In the genomic region with DNA sequence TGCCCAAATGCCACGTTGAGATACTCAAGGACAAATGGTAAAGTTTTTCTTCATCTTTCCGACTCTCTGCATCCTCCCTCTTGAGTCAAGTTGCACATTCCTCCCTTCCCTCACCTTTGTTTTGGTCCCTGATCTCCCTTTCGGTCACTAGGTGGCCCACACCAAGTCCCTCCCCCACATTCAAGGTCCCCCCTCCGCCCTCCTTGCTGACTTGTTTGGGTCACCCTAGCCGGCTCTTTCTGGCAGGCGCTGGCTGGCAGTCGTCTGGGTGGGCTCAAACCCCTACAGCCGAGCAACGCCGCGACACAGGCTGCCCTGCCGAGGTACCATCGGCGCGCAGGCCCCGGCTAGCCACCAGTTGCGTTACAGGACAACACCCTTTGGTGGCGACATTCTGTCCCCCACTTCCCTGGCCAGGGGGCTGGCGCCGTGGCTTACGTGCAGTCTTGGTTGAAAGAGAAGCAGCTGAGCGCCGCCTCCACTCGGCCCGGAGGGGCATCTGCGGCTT, we compare ENCODE assay signal across 8 mouse cellular contexts. TPM values are rescaled to one million over a fixed set of nuclear protein-coding genes. Genes with fewer than 3 reads are reported as not detected.
DNase-seq lines count a peak whose midpoint lies in the region; ATAC-seq and TF ChIP-seq lines count a peak whose summit lies in the region.

No protein-coding gene starts in this region.

- H3K27ac ChIP-seq in heart, embryonic 16.5 days (ENCODE audit: low read length): peak overlapping the region; percentile 88
- H3K27ac ChIP-seq in hindbrain, embryonic 10.5 days: peak overlapping the region; percentile 91
- no peak overlapping the region for H3K27ac ChIP-seq in midbrain, embryonic 11.5 days (ENCODE audit: low read depth, low read length)

- no peak for DNase-seq in heart, adult 11 months
- DNase-seq in Patski (ENCODE audit: low read depth, low spot score): no peak
- no peak for DNase-seq in hindbrain, embryonic 10.5 days (ENCODE audit: low spot score)
- no peak for DNase-seq in midbrain, embryonic 11.5 days (ENCODE audit: low spot score, missing footprints)
- DNase-seq in gastrocnemius, postnatal 36 days: no peak
- no peak for DNase-seq in right cerebral cortex, adult 2 months (ENCODE audit: low spot score in 2 of 2)
- DNase-seq in kidney, adult 18-20 months: no peak

- under 1% methylated on average over 26 of the region's 26 CpGs for WGBS in heart, embryonic 16.5 days
- WGBS in hindbrain, embryonic 10.5 days: under 1% methylated on average over 26 of the region's 26 CpGs
- under 1% methylated on average over 23 of the region's 26 CpGs for WGBS in midbrain, embryonic 11.5 days

- intact Hi-C loops in gastrocnemius, postnatal 36 days (cut with DNase I): loop anchor here (2.0 to 10.0 kb wide), 2 partner anchors 16 to 166 kb away; no protein-coding TSS in a partner anchor

- CTCF ChIA-PET in Patski (lab: Charles Lee): interaction anchor here (0.9 to 4.8 kb wide), 8 partner anchors 9 to 710 kb away, joined by 3 to 43 read pairs (median 3); no protein-coding TSS in a partner anchor

- POLR2A ChIA-PET in Patski (lab: Charles Lee): interaction anchor here (1.2 to 1.6 kb wide), 4 partner anchors 10 to 43 kb away, joined by 3 to 4 read pairs (median 4); no protein-coding TSS in a partner anchor

- H3K4me1 ChIP-seq in heart, embryonic 16.5 days (ENCODE audit: control insufficient read depth, insufficient read depth, low read length): peaks cover 28% of the 10 kb centered on the region
- H3K4me1 ChIP-seq in hindbrain, embryonic 10.5 days (replicated peaks): peaks cover 28% of the 10 kb centered on the region
- H3K4me1 ChIP-seq in midbrain, embryonic 11.5 days (ENCODE audit: control insufficient read depth, insufficient read depth, low read length): peaks cover 12% of the 10 kb centered on the region

- peak overlapping the region; percentile 84 for H3K4me2 ChIP-seq in heart, embryonic 16.5 days (ENCODE audit: low read depth, low read length)
- peak overlapping the region; percentile 85 for H3K4me2 ChIP-seq in midbrain, embryonic 11.5 days

- no peaks in the 10 kb centered on the region; the same call in 1 of the 2 replicates for H3K9me3 ChIP-seq in heart, embryonic 16.5 days (replicated peaks; ENCODE audit: control insufficient read depth, low read length)
- H3K9me3 ChIP-seq in hindbrain, embryonic 10.5 days: no peaks in the 10 kb centered on the region
- no peaks in the 10 kb centered on the region for H3K9me3 ChIP-seq in midbrain, embryonic 11.5 days (ENCODE audit: control insufficient read depth, low read length)

- peak overlapping the region; percentile 81 for H3K4me3 ChIP-seq in heart, embryonic 16.5 days (ENCODE audit: low read length)
- H3K4me3 ChIP-seq in hindbrain, embryonic 10.5 days: peak overlapping the region; percentile 81
- H3K4me3 ChIP-seq in midbrain, embryonic 11.5 days (ENCODE audit: low read depth, low read length): peak overlapping the region; percentile 65

- H3K27me3 ChIP-seq in heart, embryonic 16.5 days (ENCODE audit: control insufficient read depth, insufficient read depth, low read length): no peaks in the 10 kb centered on the region
- H3K27me3 ChIP-seq in Patski: no peaks in the 10 kb centered on the region
- peaks cover 8% of the 10 kb centered on the region for H3K27me3 ChIP-seq in hindbrain, embryonic 10.5 days (ENCODE audit: insufficient read depth, poor library complexity, severe bottlenecking)
- no peaks in the 10 kb centered on the region for H3K27me3 ChIP-seq in midbrain, embryonic 11.5 days (ENCODE audit: control insufficient read depth, insufficient read depth, low read length)

- TF ChIP-seq CTCF in Patski (IDR thresholded peaks at IDR 0.05): peak; percentile 58

- no peak; the same call in none of the 2 replicates for ATAC-seq in heart, embryonic 16.5 days (replicated peaks; ENCODE audit: extremely low read depth, insufficient read depth, low FRiP score)
- peak; percentile 10 for ATAC-seq in Patski
- no peak; the same call in 1 of the 2 replicates for ATAC-seq in midbrain, embryonic 11.5 days (ENCODE audit: low FRiP score)

- H3K36me3 ChIP-seq in heart, embryonic 16.5 days (ENCODE audit: control insufficient read depth, insufficient read depth): no peaks in the 10 kb centered on the region
- H3K36me3 ChIP-seq in hindbrain, embryonic 10.5 days: no peaks in the 10 kb centered on the region
- H3K36me3 ChIP-seq in midbrain, embryonic 11.5 days (ENCODE audit: control insufficient read depth, insufficient read depth, low read length): no peaks in the 10 kb centered on the region

- in situ Hi-C loops in Patski (cut with MboI; ENCODE audit: low pct_unique_long_range_greater_than_20kb): no loop called here

- peak overlapping the region; percentile 87 for H3K9ac ChIP-seq in heart, embryonic 16.5 days (ENCODE audit: low read length)
- H3K9ac ChIP-seq in midbrain, embryonic 11.5 days (ENCODE audit: low read length): peak overlapping the region; percentile 64

RNA-seq across cellular contexts. Expression of a gene that starts 0.9 kb away (rescaled TPM):
- 51.6 and 55.3 TPM in 2 replicates for polyA plus RNA-seq in heart, embryonic 16.5 days (2015; fragmentation: Nextera tagmentation; extraction: Ambion mirVana)
- polyA plus RNA-seq in Patski (2021): 36.7 TPM
- polyA plus RNA-seq in hindbrain, embryonic 10.5 days (2016; fragmentation: Nextera tagmentation; extraction: Ambion mirVana): 16.0 and 16.2 TPM in 2 replicates
- 11.1 and 12.4 TPM in 2 replicates for polyA plus RNA-seq in midbrain, embryonic 11.5 days (2014; fragmentation: Nextera tagmentation; extraction: Ambion mirVana)
- total RNA-seq in gastrocnemius, postnatal 36 days (2021): 10 to 100 TPM; 55.6 to 58.9 TPM

RNA-seq across cellular contexts. Expression of a gene that starts 38.4 kb away (rescaled TPM):
- polyA plus RNA-seq in heart, embryonic 16.5 days (2015; fragmentation: Nextera tagmentation; extraction: Ambion mirVana): 455 and 485 TPM in 2 replicates
- polyA plus RNA-seq in Patski (2021): 258 TPM
- polyA plus RNA-seq in hindbrain, embryonic 10.5 days (2016; fragmentation: Nextera tagmentation; extraction: Ambion mirVana): 313 and 331 TPM in 2 replicates
- 435 and 478 TPM in 2 replicates for polyA plus RNA-seq in midbrain, embryonic 11.5 days (2014; fragmentation: Nextera tagmentation; extraction: Ambion mirVana)
- total RNA-seq in gastrocnemius, postnatal 36 days (2021): 100 to 1,000 TPM; 115 TPM
